Mouse (Mus musculus) neural tube, embryonic 15.5 days (tissue): ENCODE measurements around the gene Olfr520. TPM values are rescaled to one million over a fixed set of nuclear protein-coding genes. Genes with fewer than 3 reads are reported as not detected.

Experiments
- polyA plus RNA-seq: library from polyadenylated mRNA; unstranded; fragments of >200 nt; fragmentation: Nextera tagmentation; extraction: Ambion mirVana; gene quantifications from 2 replicates; pipeline ENCODE4 v1.2.1, GENCODE M21; 2015

The Olfr520 gene
- polyA plus RNA-seq, 1 experiment from 2014 or later, result not detected

Other genes with a start within 250 kb of the Olfr520 start
- gene Rps3, start 246.5 kb upstream of the Olfr520 start, polyA plus RNA-seq, result 412 and 499 TPM in 2 replicates
- gene Arrb1, start 194.8 kb upstream of the Olfr520 start, polyA plus RNA-seq, result 15.1 and 16.6 TPM in 2 replicates
- 2.5 and 3.2 TPM in 2 replicates for gene Tpbgl, start 103.2 kb upstream of the Olfr520 start, polyA plus RNA-seq
- gene Slco2b1, start 18.9 kb upstream of the Olfr520 start, polyA plus RNA-seq, result 6.1 and 8.7 TPM in 2 replicates
- gene Olfr521, start 33.2 kb downstream of the Olfr520 start, polyA plus RNA-seq, result not detected in 2 replicates
- gene Neu3, start 98.1 kb downstream of the Olfr520 start, polyA plus RNA-seq, result 2.4 and 3.6 TPM in 2 replicates
- 0.84 and 0.97 TPM in 2 replicates for gene Xrra1, start 128.8 kb downstream of the Olfr520 start, polyA plus RNA-seq
- gene Spcs2, start 133.2 kb downstream of the Olfr520 start, polyA plus RNA-seq, result 284 and 313 TPM in 2 replicates